Mouse (Mus musculus): Measurements from ENCODE around the gene Nck2.

Gene Nck2

DNA sequence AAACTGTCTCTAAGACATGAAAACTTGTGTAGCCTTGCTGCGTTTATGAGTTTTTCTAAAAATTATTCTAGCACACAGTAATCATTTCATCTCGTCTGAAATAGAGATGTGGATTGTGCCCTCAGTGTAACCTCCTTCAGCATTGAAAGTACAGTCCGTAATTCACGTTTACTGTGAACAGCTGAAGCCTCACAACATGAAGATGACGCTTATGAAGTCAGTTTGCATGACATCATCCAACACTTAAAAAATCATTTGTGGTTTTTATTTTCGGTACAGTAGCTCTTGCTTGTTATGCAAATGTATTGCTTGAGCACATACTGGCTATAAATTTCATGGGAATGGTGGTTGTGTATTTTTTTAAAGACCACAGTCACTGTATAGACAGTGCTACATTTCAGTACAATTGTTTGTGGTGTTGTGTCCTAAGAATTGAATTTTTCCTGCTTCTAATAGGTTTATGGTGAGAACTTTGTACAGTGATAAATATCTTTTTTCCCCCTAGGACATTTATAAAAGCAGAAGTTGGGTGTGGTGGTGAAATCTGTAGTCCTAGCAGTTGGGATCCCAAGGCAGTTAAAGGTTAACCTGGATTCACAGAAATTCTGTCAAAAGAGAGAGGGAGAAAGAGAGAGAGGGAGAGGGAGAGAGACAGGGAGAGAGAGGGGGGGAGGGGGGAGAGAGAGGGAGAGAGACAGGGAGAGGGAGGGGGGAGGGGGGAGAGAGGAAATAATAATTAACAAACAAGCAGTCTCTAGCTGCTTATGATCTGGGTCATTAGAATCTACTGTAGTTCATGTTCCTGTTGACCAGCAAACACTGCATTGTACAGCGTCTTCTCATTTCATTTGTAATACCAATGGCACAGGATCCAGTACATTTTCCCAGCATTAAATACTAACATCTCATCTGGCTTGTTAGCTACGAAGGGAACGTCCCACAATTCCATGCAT, 14.2 kb upstream of the Nck2 start:
- no peak for DNase-seq (ENCODE audit: extremely low spot score, low read depth, low spot score)

DNA sequence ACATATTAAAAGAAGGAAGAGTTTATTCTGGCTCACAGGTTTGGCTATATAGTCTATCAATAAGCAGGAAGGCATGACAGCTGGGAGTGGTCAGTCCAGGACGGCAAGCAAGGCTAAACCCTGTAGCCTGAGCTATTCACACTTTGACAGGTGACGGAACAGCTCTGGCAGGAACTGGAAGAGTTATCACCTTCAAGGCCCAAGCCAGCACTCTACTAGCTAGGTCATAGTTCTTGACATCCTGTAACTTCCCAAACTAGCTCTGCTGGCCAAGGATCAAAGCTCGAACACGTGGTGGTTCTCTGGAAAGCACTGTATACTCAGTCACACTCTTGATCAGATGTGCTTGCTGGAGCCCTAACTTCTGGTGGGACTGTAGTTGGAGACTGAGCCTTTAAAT, 10.5 kb upstream of the Nck2 start:
- no peak for DNase-seq (ENCODE audit: extremely low spot score, low read depth, low spot score)

DNA sequence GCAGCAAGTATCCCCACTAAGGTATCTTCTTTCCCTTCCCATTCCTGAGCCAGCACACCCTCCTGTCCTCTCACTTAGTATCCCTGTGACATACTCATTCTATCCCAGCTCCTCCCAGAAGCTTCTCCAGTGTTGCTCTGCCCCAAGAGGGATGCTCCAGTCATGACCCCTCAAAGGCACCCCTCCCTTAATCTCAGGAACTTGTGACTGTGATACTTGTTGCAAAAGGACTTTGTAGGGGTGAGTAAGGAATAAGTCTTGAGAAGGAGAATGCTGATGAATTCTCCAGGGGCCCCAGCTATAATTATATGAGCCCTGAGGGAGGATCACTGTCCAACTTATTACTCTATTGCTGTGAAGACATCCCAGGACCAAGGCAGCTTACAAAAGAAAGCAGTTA, 7.8 kb upstream of the Nck2 start:
- no peak for DNase-seq (ENCODE audit: extremely low spot score, low read depth, low spot score)

DNA sequence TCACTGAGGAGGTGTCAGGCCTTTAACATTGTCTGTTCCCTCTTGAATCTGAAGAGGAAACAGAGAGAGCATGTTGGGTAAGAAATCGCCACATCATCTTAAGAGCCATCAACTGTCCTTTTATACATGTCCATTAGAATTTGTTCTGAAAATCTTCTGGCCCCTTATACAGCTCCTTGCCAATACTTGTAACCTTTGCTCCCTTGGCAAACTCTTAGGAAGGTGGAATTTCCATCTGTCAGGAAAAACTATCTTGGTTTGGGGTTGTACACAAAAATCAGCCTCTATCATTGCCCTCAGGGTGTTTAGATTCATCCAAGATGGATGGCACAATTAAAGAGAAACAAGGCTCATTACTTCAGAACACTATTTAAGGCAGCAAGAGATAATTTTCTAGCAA, 5.1 kb upstream of the Nck2 start:
- no peak for DNase-seq (ENCODE audit: extremely low spot score, low read depth, low spot score)

DNA sequence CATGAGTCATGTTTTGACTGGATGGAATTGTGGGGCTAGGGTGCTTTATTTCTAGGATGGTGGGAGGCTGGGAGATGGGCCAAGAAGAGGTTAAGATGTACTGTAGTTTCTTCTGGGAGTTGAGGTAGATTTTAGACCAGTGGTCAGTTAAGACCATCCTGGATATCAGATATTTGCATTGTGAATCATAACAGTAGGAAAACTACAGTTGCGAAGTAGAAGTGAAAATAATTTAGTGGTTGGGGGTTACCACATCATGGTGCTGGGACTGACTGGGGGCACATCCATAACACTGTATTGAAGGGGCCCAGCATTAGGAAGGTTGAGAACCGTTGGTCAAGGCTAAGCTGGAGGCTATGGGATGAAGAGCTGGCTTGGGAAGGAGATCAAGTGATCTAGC, 1.8 kb upstream of the Nck2 start:
- DNase-seq (ENCODE audit: extremely low spot score, low read depth, low spot score), result no peak

DNA sequence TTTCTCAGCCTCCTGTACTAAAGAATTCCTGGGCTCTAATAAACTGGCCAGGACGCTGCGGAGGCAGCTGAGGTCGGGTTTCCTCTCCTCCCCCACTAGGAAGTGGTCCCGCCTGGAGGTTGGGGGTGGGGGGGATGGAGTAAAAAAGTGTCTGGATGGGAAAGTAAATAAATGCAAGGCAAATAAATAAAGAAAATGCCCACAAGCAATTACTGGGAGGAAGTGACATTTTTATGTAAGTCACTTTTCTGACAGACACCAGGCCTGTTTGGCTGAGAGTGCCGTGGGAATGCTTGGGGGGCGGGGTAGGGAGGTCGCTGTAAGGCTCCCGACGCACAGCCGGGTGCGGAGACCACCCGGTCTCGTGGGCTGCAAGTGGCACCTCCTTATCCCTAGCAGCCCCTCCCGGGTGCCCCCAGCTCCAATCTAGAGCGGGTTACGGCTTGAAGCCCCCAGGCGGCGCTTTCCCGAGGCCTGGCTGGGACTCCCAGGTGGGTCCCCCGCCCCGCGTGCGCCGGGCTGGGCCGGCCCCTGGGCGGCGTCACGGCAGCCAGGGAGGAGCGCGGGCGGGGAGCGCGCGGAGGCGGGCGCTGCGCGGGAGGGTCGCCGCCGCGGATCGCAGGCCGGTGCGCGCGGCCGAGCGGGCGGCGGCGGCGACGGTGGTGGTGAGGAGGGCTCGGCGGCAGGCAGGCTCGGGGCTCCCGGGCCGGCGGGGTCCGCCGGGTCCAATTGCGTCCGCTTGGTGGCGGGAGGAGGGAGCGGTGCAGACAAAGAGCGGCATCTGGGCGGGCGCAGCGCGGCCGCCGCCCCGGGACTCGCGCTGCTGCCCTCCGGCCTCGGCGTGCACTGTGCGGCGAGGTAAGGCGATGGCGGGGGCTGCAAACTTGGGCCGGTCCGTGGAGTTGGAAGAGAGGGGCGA, 1.1 kb downstream of the Nck2 start:
- DNase-seq (ENCODE audit: extremely low spot score, low read depth, low spot score), result peak; percentile 79

DNA sequence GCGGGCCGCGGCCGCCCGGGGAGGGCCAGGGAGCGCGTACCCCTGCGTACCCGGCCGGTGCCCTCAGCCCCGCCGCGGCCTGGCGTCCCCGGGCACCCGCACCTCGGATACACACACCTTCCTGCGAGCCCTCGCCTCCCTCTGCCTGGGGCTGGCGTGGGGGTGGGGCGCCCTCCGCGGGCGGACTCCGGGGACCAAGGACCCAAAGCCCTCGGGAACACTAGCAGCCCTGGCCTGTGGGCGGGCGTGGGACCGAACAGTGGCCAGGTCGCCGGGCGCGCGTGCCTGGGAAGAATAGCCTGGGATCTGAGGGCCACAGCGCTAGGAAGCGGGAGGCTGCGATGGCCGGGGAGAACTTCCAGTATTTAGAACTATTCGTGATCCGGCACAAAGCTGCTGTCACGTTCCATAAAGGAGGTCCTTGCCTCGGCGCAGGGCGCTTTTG, 1.7 kb downstream of the Nck2 start:
- no peak for DNase-seq (ENCODE audit: extremely low spot score, low read depth, low spot score)

DNA sequence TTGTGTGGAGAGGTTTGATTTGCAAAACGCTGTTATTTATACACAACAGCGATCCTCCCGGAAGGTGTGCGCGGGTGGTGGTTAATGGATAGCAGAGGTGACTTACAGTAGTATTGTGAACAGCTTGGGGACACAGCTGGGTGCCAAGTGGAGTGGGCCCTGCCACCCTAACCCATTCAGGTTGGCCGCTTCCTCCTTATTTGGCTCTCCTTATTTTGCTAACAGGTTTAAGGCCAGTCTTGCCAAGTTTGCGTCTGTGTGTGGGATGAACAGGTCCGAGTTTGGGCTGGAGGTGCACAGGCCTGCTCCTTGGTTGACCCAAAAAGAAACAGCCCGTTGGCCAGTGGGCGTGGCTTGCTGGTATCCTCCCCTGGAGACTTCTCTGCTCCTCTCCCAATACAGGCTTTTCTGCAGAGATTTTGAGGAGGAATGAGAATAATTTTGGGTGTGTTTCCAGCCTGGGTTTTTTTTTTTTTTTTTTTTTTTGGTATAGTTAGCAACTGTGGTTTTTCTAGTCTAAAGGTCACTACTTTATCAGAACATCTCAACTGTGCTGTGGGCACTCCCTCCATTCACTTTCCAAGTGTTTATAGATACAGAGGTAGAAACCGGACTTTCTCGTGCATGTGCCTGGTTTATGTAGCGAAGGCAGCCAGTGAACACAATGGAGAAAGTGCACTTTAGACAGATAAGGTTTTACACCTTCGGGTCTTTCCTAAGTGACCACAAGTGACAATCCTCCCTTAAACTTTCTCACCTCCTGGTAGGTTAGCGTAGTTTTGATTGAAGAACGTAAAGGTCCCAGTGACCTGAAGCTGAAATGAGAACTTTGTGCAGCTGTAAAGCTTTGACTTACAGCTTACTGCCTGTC, 2.6 kb downstream of the Nck2 start:
- no peak for DNase-seq (ENCODE audit: extremely low spot score, low read depth, low spot score)

DNA sequence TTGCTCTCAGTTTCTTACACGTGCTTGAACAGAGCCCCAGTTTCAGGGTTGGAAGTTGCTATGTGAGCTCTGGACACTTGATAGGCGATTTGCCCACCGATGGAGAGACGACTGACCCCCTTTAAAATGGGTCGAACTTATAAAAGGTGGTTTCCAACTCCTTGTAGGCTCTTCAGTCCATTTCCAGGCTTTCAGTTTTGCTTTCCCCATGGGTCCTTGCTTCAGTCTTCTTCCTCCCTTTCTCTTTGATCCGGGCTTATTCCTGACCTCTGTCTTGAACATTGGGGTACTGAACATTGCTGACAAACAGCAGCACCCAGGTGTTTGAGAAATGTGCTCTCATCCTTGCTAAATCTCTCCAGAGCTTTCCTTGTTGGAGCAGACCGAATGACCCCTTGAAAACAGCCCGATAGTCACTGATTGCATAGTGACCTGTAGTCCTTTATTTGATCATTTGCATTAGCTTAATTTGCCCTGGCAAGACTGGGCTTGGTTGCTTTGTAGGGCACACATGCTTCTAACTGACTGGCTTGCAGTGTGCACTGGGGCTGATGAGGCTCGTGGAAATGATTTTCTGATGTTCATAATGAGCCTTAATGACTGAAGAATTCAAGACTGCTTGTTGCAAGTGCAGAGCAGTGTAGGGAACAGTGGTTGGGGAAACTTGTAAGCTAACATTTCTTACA, 3.4 kb downstream of the Nck2 start:
- DNase-seq (ENCODE audit: extremely low spot score, low read depth, low spot score), result no peak

DNA sequence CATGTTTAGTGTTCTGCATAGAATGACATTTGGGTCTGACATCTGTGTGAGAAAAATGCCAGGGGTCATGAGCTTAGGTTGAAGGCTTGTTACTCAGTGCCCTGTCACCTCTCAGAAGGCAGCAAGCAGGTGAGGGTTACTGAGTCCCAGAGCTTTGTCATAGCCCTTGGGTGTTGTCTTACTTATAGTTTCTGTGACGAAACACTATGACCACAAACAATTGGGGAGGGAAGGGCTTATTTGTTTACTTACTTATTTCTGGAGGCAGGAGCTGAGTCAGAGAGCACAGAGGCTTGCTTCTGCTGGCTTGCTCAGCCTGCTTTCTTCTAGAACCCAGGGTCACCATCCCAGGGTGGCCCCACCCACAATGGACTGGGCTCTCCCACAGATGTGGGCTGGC, 6.4 kb downstream of the Nck2 start:
- no peak for DNase-seq (ENCODE audit: extremely low spot score, low read depth, low spot score)

DNA sequence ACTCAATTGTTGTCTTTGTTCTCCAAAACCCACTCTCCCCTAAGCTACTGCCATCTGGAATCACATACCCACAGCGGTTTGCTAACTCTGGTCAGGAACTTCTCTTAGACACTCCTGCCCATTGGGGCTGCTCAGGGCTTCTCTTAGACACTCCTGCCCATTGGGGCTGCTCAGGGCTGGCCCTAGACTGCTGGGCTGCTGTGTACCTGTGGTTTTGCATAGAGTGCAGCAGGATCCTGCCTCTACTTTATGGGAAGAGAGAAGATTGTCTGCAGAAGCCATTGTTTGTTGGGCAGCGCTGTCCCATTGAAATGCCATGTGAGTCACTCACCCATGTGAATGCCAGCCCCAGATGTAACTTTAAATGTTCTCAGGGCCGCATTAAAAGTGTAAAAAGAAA, 9.3 kb downstream of the Nck2 start:
- DNase-seq (ENCODE audit: extremely low spot score, low read depth, low spot score), result no peak

DNA sequence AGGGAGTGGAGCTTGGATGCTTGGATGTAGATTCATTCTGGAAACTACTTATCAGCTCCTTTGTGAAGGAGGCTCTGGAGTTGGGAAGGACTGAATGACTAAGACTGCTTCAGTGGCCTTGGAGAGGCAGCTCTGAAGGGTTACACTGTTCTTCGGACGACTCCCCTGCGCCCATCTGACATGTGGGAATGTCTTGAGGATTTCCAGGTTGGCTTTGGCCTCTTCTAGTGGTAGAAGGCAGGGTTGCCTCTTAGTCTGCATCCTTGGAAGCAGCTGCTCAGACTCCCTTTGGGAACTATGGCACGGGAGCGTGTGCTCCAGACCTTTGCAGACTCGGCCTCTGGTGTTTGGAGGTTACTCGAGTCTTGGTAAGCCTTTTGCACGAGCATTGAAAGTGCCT, 10.4 kb downstream of the Nck2 start:
- no peak for DNase-seq (ENCODE audit: extremely low spot score, low read depth, low spot score)

DNA sequence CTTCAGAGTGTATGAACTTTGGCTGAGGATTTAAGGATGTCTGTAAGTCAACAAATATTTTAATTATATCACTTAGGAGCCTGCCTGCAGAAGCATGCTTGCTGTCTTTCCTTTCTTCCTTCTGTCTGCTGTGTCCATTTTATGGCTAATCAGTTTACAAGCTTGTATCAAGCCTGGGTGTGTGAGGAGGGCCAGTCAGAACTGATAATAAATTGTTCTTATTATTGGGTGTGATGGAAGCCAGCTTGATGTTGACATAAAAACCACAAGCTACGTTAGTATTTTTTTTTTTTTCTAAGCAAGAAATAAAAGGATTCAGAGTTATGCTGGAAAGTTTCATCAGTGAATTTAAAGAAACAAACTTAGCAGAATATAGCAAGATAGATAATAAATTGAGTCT, 10.8 kb downstream of the Nck2 start:
- no peak for DNase-seq (ENCODE audit: extremely low spot score, low read depth, low spot score)

DNA sequence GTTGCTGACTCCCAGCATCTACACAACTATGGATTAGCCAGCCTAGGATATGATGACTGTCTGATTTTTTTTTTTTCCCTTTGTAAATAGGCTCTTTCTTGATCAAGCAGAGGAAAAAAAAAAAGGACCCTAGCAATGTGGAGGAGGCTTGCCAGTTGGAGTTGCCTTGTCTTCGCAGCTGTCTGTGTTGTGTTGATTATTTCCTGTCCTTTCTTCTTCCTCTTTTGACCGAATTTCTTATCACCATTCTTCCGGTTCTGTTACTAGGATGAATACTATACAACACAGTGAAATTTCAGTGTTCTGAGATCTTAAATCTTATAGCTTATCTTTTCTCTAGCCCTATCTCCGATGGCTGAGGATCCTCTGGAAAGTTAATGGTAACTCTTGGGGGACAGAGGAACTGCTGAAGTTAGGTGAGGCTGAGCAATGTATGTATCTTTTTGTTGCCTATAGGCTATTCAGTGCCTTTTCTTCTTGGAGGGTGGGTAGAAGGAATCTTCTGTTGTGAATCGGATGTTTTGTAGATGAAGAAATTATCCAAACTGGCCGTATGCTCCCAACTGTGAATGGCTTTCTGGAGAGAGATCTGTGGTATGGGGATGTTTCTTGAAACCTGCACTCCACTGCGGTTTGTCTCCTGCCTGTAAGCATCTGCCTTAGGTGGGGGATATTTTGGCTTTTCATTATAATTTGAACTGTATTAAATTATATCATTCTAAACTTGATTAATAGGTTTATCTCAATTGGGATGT, 12.8 kb downstream of the Nck2 start:
- no peak for DNase-seq (ENCODE audit: extremely low spot score, low read depth, low spot score)

DNA sequence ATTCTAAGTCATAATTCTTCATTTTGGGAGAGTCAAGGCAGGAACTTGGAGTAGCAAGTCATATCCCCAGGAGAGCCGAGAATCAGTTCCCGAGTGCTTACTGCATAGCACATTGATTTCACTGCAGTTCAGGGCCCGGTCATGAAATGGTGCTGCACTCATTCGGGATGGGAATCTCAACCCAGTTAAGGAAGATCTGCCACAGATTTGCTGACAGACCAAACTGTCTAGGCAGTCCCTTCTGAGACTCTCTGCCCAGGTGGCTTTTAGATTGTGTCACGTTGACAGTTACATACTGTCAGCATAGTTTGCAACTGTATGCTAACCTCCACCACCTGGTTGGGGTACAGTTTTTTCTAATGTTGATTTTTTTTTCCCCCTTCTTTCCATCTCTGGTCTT, 16.1 kb downstream of the Nck2 start:
- no peak for DNase-seq (ENCODE audit: extremely low spot score, low read depth, low spot score)

DNA sequence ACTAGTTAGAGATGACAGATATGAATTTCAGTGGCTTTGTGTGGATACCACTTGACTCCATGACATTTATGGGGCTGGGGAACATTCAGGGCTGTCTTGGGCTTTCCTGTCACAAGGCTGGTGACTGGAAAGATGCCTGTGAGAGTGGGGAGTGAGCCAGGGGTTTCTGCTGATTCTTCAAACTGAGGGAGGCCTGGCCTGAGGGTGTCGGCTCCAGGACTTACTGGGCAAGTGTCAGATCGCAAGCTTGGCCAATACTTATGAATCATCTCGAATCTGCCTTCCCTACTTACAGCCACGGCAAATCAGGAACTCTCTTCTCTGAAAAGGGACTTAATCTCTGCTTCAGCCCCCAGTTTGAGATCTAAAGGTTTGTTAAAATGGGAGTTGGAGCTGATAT, 18.3 kb downstream of the Nck2 start:
- no peak for DNase-seq (ENCODE audit: extremely low spot score, low read depth, low spot score)

DNA sequence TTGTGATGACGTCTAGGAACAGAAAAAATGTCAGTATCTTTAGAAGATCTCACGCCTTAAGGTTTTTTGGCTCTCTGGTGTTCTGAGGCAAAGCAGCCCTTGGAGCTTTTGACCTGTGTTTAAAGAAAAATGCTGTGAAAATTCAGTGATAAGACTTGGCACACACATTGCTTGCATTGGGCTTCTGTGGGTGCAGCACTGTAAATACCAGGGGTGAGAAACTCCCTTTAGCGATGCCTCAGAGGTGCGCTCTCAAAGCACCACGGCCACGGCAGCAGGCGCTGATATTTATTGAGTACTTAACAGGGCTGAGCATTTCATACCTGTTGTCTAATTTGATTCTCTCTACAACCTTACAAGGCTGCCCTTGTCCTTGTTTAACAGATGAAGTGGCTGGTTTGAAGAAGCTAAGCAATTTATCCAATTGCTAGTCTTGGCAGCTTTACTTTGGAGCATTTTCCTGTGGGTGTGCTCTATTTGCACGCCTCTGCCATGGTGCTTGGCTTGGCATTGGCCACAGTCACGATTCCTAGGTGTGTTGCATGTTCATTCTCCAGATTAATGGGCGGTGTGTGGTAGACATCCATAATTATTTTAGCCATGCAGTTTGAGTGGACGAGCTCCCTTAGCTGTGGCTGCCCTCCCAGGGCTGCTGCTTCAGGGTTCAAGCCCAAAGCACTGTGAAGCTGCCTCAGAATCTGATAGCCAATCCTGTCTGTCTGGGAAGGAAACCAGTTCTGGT, 19.7 kb downstream of the Nck2 start:
- DNase-seq (ENCODE audit: extremely low spot score, low read depth, low spot score), result no peak

DNA sequence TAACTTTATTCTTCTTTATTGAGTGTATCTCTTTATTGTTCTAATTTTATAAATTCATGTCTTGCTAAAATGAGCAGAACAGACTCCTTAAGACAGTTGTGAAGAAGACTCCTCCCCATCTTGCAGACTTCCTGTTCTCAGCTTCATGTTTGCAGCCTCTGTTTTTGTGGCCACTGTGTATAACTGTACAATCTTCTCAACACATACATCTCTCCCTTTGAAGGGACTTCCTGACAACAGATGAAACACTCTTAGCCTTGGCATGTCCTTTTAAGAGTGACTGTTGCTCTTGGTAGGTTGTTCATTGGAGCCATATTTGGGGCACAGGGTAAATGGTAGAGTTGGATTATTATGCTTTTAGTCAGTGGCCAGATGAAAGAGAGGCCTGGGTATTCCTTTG, 20.6 kb downstream of the Nck2 start:
- no peak for DNase-seq (ENCODE audit: extremely low spot score, low read depth, low spot score)
